ENCODE assay signal across 13 mouse cellular contexts in the genomic region with DNA sequence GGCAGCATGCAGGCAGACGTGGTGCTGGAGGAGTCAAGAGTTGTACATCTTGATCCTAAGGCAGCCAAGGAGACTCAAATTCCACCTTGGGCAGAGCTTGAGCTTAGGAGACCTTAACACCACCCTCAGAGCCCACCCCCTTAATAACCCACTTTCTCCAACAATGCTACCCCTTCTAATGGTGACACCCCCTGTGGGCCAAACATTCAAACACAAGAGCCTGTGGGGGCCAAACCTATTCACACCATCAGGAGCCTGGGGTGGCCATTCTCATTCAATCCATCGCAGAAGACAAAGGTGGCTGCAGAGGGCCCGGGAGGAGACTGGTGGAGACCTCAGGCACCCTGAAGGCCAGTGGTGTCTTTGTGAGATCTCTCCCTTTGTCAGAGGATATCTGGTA.
"Had no signal": no experiment of that assay in that cellular context is flagged by ENCODE, and none has a peak within 500 bp of the region (broad histone marks: within the 10 kb centered on the region; RNA-seq: fewer than 3 reads in every experiment).

No protein-coding gene starts in this region.

- DNase-seq: lung, adult 18-20 months; lung, embryonic 14.5 days; lung, postnatal 10 days; lung, postnatal 4 days; midbrain, embryonic 14.5 days; retina, postnatal 1 day; right cerebral cortex, adult 18-20 months; right cerebral cortex, postnatal 25 days; right cerebral cortex, postnatal 4 days; spleen, adult 18-20 months; thymus, adult 2 months; thymus, postnatal 25 days; thymus, postnatal 4 days had no signal
